Mouse (Mus musculus) CH12.LX (cell line): ENCODE measurements around the gene Paics. TPM values are rescaled to one million over a fixed set of nuclear protein-coding genes. Genes with fewer than 3 reads are reported as not detected.

Experiments used
- DNase-seq: peaks from one replicate; pipeline ENCODE4 v3.0.0-alpha.2; 2013; ENCODE audit errors: extremely low read depth
- H3K27ac ChIP-seq: 2 replicates; pipeline ENCODE4 v1.5.1; 2012; ENCODE audit warnings: low read depth, mild to moderate bottlenecking, control low read depth, moderate library complexity; ENCODE audit not compliant: insufficient read depth
- H3K27me3 ChIP-seq: replicated peaks from 2 replicates; pipeline ENCODE3; 2012; ENCODE audit warnings: inconsistent platforms
- H3K36me3 ChIP-seq, 2 experiments: replicated peaks in 1 of 2; 2 replicates each; pipeline versions ENCODE3 to v1.6.1; 2012; ENCODE audit warnings: inconsistent platforms in 1 of 2, low read length in 1 of 2, mild to moderate bottlenecking in 1 of 2, mixed read lengths in 1 of 2, moderate library complexity in 1 of 2; ENCODE audit not compliant: control insufficient read depth in 1 of 2, insufficient read depth in 1 of 2
- H3K4me1 ChIP-seq, 2 experiments: 2 replicates each; pipeline ENCODE4 v1.6.1; 2012; ENCODE audit warnings: inconsistent platforms in 1 of 2, moderate library complexity in 1 of 2; ENCODE audit not compliant: insufficient read depth in 2 of 2, control insufficient read depth in 1 of 2
- H3K4me2 ChIP-seq: 2 replicates; pipeline ENCODE4 v1.6.1; 2012; ENCODE audit warnings: low read depth, mild to moderate bottlenecking, control low read depth; ENCODE audit not compliant: poor library complexity, insufficient read depth, severe bottlenecking
- H3K4me3 ChIP-seq, 3 experiments: fragments of 150-350 bp in 1 of 3; sonication (generic) in 1 of 3; replicated peaks in 1 of 3; 2 replicates each; pipeline versions ENCODE3 to v1.5.1; 2011 to 2012; ENCODE audit warnings: low read depth in 2 of 3, low read length in 2 of 3, mild to moderate bottlenecking in 2 of 3, moderate library complexity in 2 of 3, control low read depth in 1 of 3, improper control_type of control experiment in 1 of 3, inconsistent platforms in 1 of 3, mixed read lengths in 1 of 3; ENCODE audit not compliant: poor library complexity in 1 of 3
- H3K79me2 ChIP-seq: replicated peaks from 2 replicates; pipeline ENCODE4 v1.6.1; 2012; ENCODE audit warnings: mild to moderate bottlenecking, moderate library complexity; ENCODE audit not compliant: control insufficient read depth, poor library complexity, insufficient read depth, severe bottlenecking; ENCODE audit errors: extremely low read depth
- H3K9ac ChIP-seq: 2 replicates; pipeline ENCODE4 v1.6.1; 2012; ENCODE audit warnings: low read depth, mild to moderate bottlenecking, control low read depth, moderate library complexity; ENCODE audit not compliant: insufficient read depth
- H3K9me3 ChIP-seq: replicated peaks from 2 replicates; pipeline ENCODE3; 2012; ENCODE audit warnings: low read length, inconsistent platforms, mixed read lengths
- BHLHE40 ChIP-seq: IDR thresholded peaks from 2 replicates; pipeline ENCODE4 v1.6.1; 2011; ENCODE audit warnings: mild to moderate bottlenecking, low read depth, low read length, improper control_type of control experiment
- CHD1 ChIP-seq: IDR thresholded peaks from 2 replicates; pipeline ENCODE4 v1.6.1; 2012; ENCODE audit warnings: low read depth, low read length, improper control_type of control experiment, inconsistent platforms
- CHD2 ChIP-seq: IDR thresholded peaks from 2 replicates; pipeline ENCODE4 v1.6.1; 2011; ENCODE audit warnings: low read length, improper control_type of control experiment
- CTCF ChIP-seq, 2 experiments: IDR thresholded peaks in 1 of 2; conservative IDR thresholded peaks in 1 of 2; 2 replicates each; pipeline ENCODE4 v1.5.1; 2011 to 2012; ENCODE audit warnings: low read depth in 2 of 2, low read length in 2 of 2, improper control_type of control experiment in 1 of 2, inconsistent platforms in 1 of 2, mild to moderate bottlenecking in 1 of 2, moderate library complexity in 1 of 2
- E2F4 ChIP-seq: IDR thresholded peaks from 2 replicates; pipeline ENCODE4 v1.6.1; 2011; ENCODE audit warnings: low read depth, low read length, improper control_type of control experiment; ENCODE audit not compliant: insufficient replicate concordance
- ELF1 ChIP-seq: IDR thresholded peaks from 2 replicates; pipeline ENCODE4 v1.6.1; 2014; ENCODE audit warnings: low read depth, mild to moderate bottlenecking, inconsistent platforms, low read length, improper control_type of control experiment
- EP300 ChIP-seq: IDR thresholded peaks from 2 replicates; pipeline ENCODE4 v1.6.1; 2011; ENCODE audit warnings: low read length, improper control_type of control experiment
- ETS1 ChIP-seq: conservative IDR thresholded peaks from 2 replicates; pipeline ENCODE4 v1.6.1; 2012; ENCODE audit warnings: low read depth, mild to moderate bottlenecking, inconsistent platforms, low read length, improper control_type of control experiment, moderate library complexity
- GABPA ChIP-seq: IDR thresholded peaks from 2 replicates; pipeline ENCODE4 v1.6.1; 2012; ENCODE audit warnings: low read depth, low read length, improper control_type of control experiment, inconsistent platforms; ENCODE audit not compliant: insufficient replicate concordance
- HCFC1 ChIP-seq: IDR thresholded peaks from 2 replicates; pipeline ENCODE4 v1.6.1; 2012; ENCODE audit warnings: low read depth, mild to moderate bottlenecking, inconsistent platforms, low read length, improper control_type of control experiment
- IRF4 ChIP-seq: IDR thresholded peaks from 2 replicates; pipeline ENCODE4 v1.6.1; 2014; ENCODE audit warnings: low read depth, mild to moderate bottlenecking, inconsistent platforms, low read length, improper control_type of control experiment
- JUN ChIP-seq: IDR thresholded peaks from 2 replicates; pipeline ENCODE4 v1.6.1; 2011; ENCODE audit warnings: low read depth, mild to moderate bottlenecking, low read length, improper control_type of control experiment, moderate library complexity; ENCODE audit not compliant: insufficient read depth
- JUND ChIP-seq: conservative IDR thresholded peaks from 2 replicates; pipeline ENCODE4 v1.6.1; 2011; ENCODE audit warnings: low read depth, low read length, improper control_type of control experiment
- KAT2A ChIP-seq: IDR thresholded peaks from 2 replicates; pipeline ENCODE4 v1.6.1; 2012; ENCODE audit warnings: low read length, improper control_type of control experiment, inconsistent platforms; ENCODE audit not compliant: insufficient replicate concordance
- MAFK ChIP-seq: IDR thresholded peaks from 2 replicates; pipeline ENCODE4 v1.6.1; 2011; ENCODE audit warnings: low read length, improper control_type of control experiment; ENCODE audit not compliant: insufficient replicate concordance
- MAX ChIP-seq: IDR thresholded peaks from 2 replicates; pipeline ENCODE4 v1.6.1; 2011; ENCODE audit warnings: low read length, improper control_type of control experiment
- MAZ ChIP-seq: IDR thresholded peaks from 2 replicates; pipeline ENCODE4 v1.6.1; 2012; ENCODE audit warnings: low read depth, mild to moderate bottlenecking, inconsistent platforms, low read length, improper control_type of control experiment, moderate library complexity
- MEF2A ChIP-seq: IDR thresholded peaks from 2 replicates; pipeline ENCODE4 v1.6.1; 2014; ENCODE audit warnings: low read depth, mild to moderate bottlenecking, inconsistent platforms, low read length, improper control_type of control experiment, borderline replicate concordance
- MXI1 ChIP-seq: IDR thresholded peaks from 2 replicates; pipeline ENCODE4 v1.6.1; 2011; ENCODE audit warnings: mild to moderate bottlenecking, low read depth, low read length, improper control_type of control experiment
- MYC ChIP-seq: IDR thresholded peaks from 2 replicates; pipeline ENCODE4 v1.6.1; 2011; ENCODE audit warnings: low read depth, mild to moderate bottlenecking, improper control_type of control experiment, low read length
- NELFE ChIP-seq: IDR thresholded peaks from 2 replicates; pipeline ENCODE4 v1.6.1; 2011; ENCODE audit warnings: low read depth, low read length, improper control_type of control experiment
- NRF1 ChIP-seq: IDR thresholded peaks from 2 replicates; pipeline ENCODE4 v1.6.1; 2014; ENCODE audit warnings: low read depth, mild to moderate bottlenecking, inconsistent platforms, low read length, improper control_type of control experiment, moderate library complexity
- PAX5 ChIP-seq: IDR thresholded peaks from 2 replicates; pipeline ENCODE4 v1.6.1; 2012; ENCODE audit warnings: low read length, inconsistent platforms, mixed read lengths
- POLR2A ChIP-seq: IDR thresholded peaks from 2 replicates; pipeline ENCODE4 v1.6.1; 2011; ENCODE audit warnings: low read depth, mild to moderate bottlenecking, improper control_type of control experiment, low read length
- POLR2AphosphoS2 ChIP-seq: IDR thresholded peaks from 2 replicates; pipeline ENCODE4 v1.6.1; 2011; ENCODE audit warnings: low read depth, low read length, improper control_type of control experiment
- RAD21 ChIP-seq: IDR thresholded peaks from 2 replicates; pipeline ENCODE4 v1.6.1; 2011; ENCODE audit warnings: low read depth, mild to moderate bottlenecking, low read length, improper control_type of control experiment, moderate library complexity
- RCOR1 ChIP-seq: conservative IDR thresholded peaks from 2 replicates; pipeline ENCODE4 v1.6.1; 2012; ENCODE audit warnings: low read depth, mild to moderate bottlenecking, inconsistent platforms, low read length, improper control_type of control experiment
- SIN3A ChIP-seq: IDR thresholded peaks from 2 replicates; pipeline ENCODE4 v1.6.1; 2012; ENCODE audit warnings: low read length, improper control_type of control experiment, inconsistent platforms
- SMC3 ChIP-seq: IDR thresholded peaks from 2 replicates; pipeline ENCODE4 v1.6.1; 2011; ENCODE audit warnings: low read depth, low read length, improper control_type of control experiment
- TBP ChIP-seq: conservative IDR thresholded peaks from 2 replicates; pipeline ENCODE4 v1.6.1; 2011; ENCODE audit warnings: low read depth, low read length, improper control_type of control experiment
- UBTF ChIP-seq: IDR thresholded peaks from 2 replicates; pipeline ENCODE4 v1.6.1; 2012; ENCODE audit warnings: low read depth, mild to moderate bottlenecking, inconsistent platforms, low read length, improper control_type of control experiment, moderate library complexity
- USF1 ChIP-seq: IDR thresholded peaks from 2 replicates; pipeline ENCODE4 v1.6.1; 2014; ENCODE audit warnings: low read depth, mild to moderate bottlenecking, inconsistent platforms, low read length, improper control_type of control experiment
- USF2 ChIP-seq: conservative IDR thresholded peaks from 2 replicates; pipeline ENCODE4 v1.6.1; 2011; ENCODE audit warnings: low read depth, low read length, improper control_type of control experiment
- ZC3H11A ChIP-seq: IDR thresholded peaks from 2 replicates; pipeline ENCODE4 v1.6.1; 2012; ENCODE audit warnings: low read depth, mild to moderate bottlenecking, inconsistent platforms, low read length, improper control_type of control experiment
- ZKSCAN1 ChIP-seq: IDR thresholded peaks from 2 replicates; pipeline ENCODE4 v1.6.1; 2012; ENCODE audit warnings: low read depth, inconsistent platforms, low read length, improper control_type of control experiment, borderline replicate concordance
- ZMIZ1 ChIP-seq: IDR thresholded peaks from 2 replicates; pipeline ENCODE4 v1.6.1; 2012; ENCODE audit warnings: low read depth, mild to moderate bottlenecking, inconsistent platforms, low read length, improper control_type of control experiment
- ZNF384 ChIP-seq: IDR thresholded peaks from 2 replicates; pipeline ENCODE4 v1.6.1; 2012; ENCODE audit warnings: low read depth, low read length, improper control_type of control experiment, inconsistent platforms
- dilution Hi-C: fragments of 300-500 bp; cut with MboI; formaldehyde crosslinking; loops from 2 replicates; pipeline ENCODE4 v1.14.3; 2020; ENCODE audit warnings: low sequenced_read_pairs; ENCODE audit not compliant: extremely low pct_unique_long_range_greater_than_20kb, extremely low pct_ligation_motif_present
- in situ Hi-C: fragments of 300-500 bp; cut with MboI; formaldehyde crosslinking; loops from 3 replicates; pipeline ENCODE4 v1.14.3; 2019; ENCODE audit warnings: low sequenced_read_pairs, low pct_ligation_motif_present, low pct_unique_long_range_greater_than_20kb, mixed read lengths
- polyA plus RNA-seq: library from polyadenylated mRNA; unstranded; fragments of >175 nt; gene quantifications from 2 replicates; pipeline ENCODE4 v1.2.1, GENCODE M21; 2012; ENCODE audit warnings: low read depth; ENCODE audit not compliant: insufficient read length
- total RNA-seq, 2 experiments: library from RNA; depleted of rRNA; stranded (reverse); fragments of 300-350 nt in 1 of 2; fragments of >200 nt in 1 of 2; gene quantifications; 2 replicates each; pipeline ENCODE4 v1.2.3; 2012 to 2014

Gene Paics
- 274 and 275 TPM in 2 replicates for total RNA-seq (2012; rRNA removed)
- total RNA-seq (2014; rRNA removed): 440 and 496 TPM in 2 replicates
- polyA plus RNA-seq: 259 and 322 TPM in 2 replicates

GRCm38 (mm10) chr5:76951106-76952027, at the start of gene Paics, which contains the start of gene Ppat:
Paics (plus strand) TSS chr5:76951307.
Ppat (minus strand) TSS chr5:76951578.
- Histone ChIP-seq H3K9ac (peak within 1 kb of the TSS; percentile 82), H3K4me1 (peaks cover 11 to 50% of the 10 kb centered on the region in 2 experiments; a peak in 3 of 4 replicates), H3K79me2 (peaks cover 82% of the 10 kb centered on the region), H3K9me3 (no peaks in the 10 kb centered on the region), H3K27me3 (no peaks in the 10 kb centered on the region), H3K27ac (peak within 1 kb of the TSS; percentile 68), H3K36me3 (peaks cover 3 to 43% of the 10 kb centered on the region in 2 experiments), H3K4me2 (peak within 1 kb of the TSS; percentile 96), H3K4me3 (peak within 1 kb of the TSS; percentile 72 to 97 (median 94))
- DNase-seq: peak; percentile 98
- dilution Hi-C loops (no loop called here), in situ Hi-C loops (loop anchor here (5.0 kb wide), 1 partner anchor 39 kb away; no protein-coding TSS in a partner anchor)
- TF ChIP-seq HCFC1 (peak; percentile 80), NELFE (peak; percentile 91), MXI1 (peak; percentile 94), TBP (peak; percentile 80; the same call in 1 of the 2 replicates), ZMIZ1 (peak; percentile 83), ZKSCAN1 (no peak), NRF1 (peak; percentile 90), UBTF (0 out of 2 replicates have a peak, but pooled peaks have one; percentile 49), POLR2A (peak; percentile 95), MAZ (peak; percentile 95), RCOR1 (peak; percentile 65; the same call in 1 of the 2 replicates), MAX (peak; percentile 84), EP300 (no peak), E2F4 (peak; percentile 97), PAX5 (no peak), ZC3H11A (no peak), IRF4 (peak; percentile 54), USF1 (no peak), ELF1 (peak; percentile 92), RAD21 (no peak), CHD2 (peak; percentile 53; the same call in 1 of the 2 replicates), BHLHE40 (peak; percentile 90), MYC (peak; percentile 64; the same call in 1 of the 2 replicates), KAT2A (peak; percentile 84; the same call in 1 of the 2 replicates), MEF2A (peak; percentile 54), SIN3A (peak; percentile 99), CHD1 (no peak; the same call in 1 of the 2 replicates), SMC3 (no peak), USF2 (no peak), MAFK (no peak), JUND (no peak), ETS1 (no peak; the same call in 1 of the 2 replicates), GABPA (no peak), JUN (no peak), POLR2AphosphoS2 (peak; percentile 61; the same call in 1 of the 2 replicates), CTCF (conservative IDR thresholded peaks at IDR 0.05 in 1 of 2, IDR thresholded peaks at IDR 0.05 in 1 of 2; ENCODE audit: low read depth in 2 of 2, low read length in 2 of 2) (no peak), ZNF384 (peak; percentile 29)
